Mouse (Mus musculus): Measurements from ENCODE around the gene Folr2.

DNA sequence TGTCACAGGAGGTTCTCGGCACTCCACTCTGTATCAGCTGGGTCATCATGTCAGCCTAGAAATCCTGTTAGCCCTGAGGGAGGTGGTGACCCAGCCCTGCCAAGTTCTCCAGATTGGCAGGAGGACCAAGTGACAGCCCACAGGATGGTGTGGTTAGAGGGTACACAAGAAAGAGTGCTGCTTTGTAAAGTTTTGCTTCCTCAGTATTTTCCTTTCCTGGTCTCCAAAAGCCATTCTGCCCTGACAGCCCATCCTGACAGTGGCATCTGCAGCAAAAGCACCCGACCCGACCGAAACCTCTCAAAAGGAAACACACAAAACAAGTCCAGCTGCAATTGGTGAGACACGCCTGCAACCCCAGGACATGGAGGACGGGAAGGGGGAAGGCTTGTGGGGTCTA lies 12.8 kb downstream of the Folr2 start:
- TF ChIP-seq POLR2A (IDR thresholded peaks at IDR 0.05; ENCODE audit: low read depth, low read length) (no peak), CTCF (IDR thresholded peaks at IDR 0.05; ENCODE audit: extremely low read depth, insufficient read depth, insufficient read length, insufficient replicate concordance) (no peak)

Measured in spleen, adult 2 months (tissue).